Mouse (Mus musculus): ENCODE results near the gene Med9.

- no peak for TF ChIP-seq CTCF (IDR thresholded peaks at IDR 0.05; ENCODE audit: low read depth)
- TF ChIP-seq EP300 (IDR thresholded peaks at IDR 0.05; ENCODE audit: low read depth): no peak
Observed at GRCm38 (mm10) chr11:59989406-59989805, 41.4 kb downstream of the Med9 start.
